Mouse (Mus musculus): Measurements from ENCODE around the gene Tmem28. TPM values are rescaled to one million over a fixed set of nuclear protein-coding genes. Genes with fewer than 3 reads are reported as not detected.
A peak's percentile ranks its signal among the peaks of the same experiment; 100 is the strongest.

Tmem28 gene
- polyA plus RNA-seq (2015; fragmentation: Nextera tagmentation; extraction: Ambion mirVana): not detected in 2 replicates

DNA sequence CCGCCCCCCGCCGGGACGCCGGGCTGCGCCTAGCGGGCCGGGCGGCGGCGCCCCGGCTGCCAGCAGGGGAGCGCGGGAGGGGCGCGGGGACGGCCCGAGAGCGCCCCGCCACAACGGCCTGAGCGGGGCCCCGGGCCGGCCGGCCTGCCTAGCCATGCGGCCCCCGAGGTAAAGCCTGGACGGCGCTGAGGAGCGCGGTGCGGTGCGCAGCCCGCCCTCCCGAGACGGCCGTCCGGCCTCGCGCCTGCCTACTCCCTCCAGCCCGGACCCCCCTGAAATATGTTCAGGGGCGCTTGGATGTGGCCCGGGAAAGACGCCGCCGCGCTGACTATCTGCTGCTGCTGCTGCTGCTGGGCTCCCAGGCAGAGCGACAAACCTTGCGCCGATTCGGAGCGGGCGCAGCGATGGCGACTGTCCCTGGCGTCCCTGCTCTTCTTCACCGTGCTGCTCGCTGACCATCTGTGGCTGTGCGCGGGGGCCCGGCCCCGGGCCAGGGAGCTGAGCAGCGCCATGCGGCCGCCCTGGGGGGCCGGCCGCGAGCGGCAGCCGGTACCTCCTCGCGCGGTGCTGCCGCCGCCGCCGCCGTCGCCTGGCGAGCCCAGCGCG, at the start of gene Tmem28:
Tmem28 (plus strand) TSS at position 232 of the 606 bp plus-strand sequence.
- no peaks in the 10 kb centered on the region for H3K9me3 ChIP-seq (ENCODE audit: control insufficient read depth, low read length)
- no peak within 1 kb of the TSS for H3K27ac ChIP-seq (ENCODE audit: low read length)
- peaks cover 40% of the 10 kb centered on the region for H3K27me3 ChIP-seq (ENCODE audit: control insufficient read depth, insufficient read depth, low read depth, low read length)
- no peaks in the 10 kb centered on the region for H3K36me3 ChIP-seq (ENCODE audit: control insufficient read depth, insufficient read depth, low read length)
- no peak within 1 kb of the TSS for H3K9ac ChIP-seq (ENCODE audit: low read length)
- 0 out of 2 replicates have a peak, but pooled peaks cover 2% of the 10 kb centered on the region for H3K4me1 ChIP-seq (replicated peaks; ENCODE audit: control insufficient read depth, insufficient read depth, low read length)
- ATAC-seq (ENCODE audit: low read depth): no peak
- WGBS: 28% methylated on average over 27 of the region's 82 CpGs
- H3K4me3 ChIP-seq (ENCODE audit: low read length): peak within 1 kb of the TSS; percentile 49
- peak within 1 kb of the TSS; percentile 66 for H3K4me2 ChIP-seq (ENCODE audit: low read depth, low read length)

DNA sequence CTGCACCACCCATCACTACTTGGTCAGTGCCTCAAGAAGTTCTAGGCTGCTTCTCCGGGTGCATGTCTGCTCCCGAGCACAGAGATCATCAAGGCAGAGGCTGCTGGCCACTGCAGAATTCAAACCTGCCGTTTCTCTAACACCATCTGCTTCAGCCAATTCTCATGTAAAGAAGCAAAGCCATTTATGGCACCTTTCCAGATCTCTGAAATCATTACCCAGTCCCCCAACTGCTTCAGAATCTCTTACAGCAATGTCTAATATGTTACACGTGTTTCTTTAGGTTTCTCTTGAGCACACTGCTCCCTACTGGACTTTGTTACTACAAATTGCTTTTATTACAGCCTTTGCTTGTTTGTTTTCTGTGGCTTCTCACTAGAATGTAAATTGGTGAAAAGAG, 40.5 kb upstream of the Tmem28 start:
- Histone ChIP-seq H3K4me3 (ENCODE audit: low read length) (no peak overlapping the region), H3K36me3 (ENCODE audit: control insufficient read depth, insufficient read depth, low read length) (no peaks in the 10 kb centered on the region), H3K4me2 (ENCODE audit: low read depth, low read length) (no peak overlapping the region), H3K9ac (ENCODE audit: low read length) (no peak overlapping the region), H3K27ac (ENCODE audit: low read length) (no peak overlapping the region), H3K4me1 (replicated peaks; ENCODE audit: control insufficient read depth, insufficient read depth, low read length) (no peaks in the 10 kb centered on the region), H3K27me3 (ENCODE audit: control insufficient read depth, insufficient read depth, low read depth, low read length) (no peaks in the 10 kb centered on the region), H3K9me3 (ENCODE audit: control insufficient read depth, low read length) (no peaks in the 10 kb centered on the region)
- WGBS: 46% methylated on average over 4 of the region's 4 CpGs
- ATAC-seq (ENCODE audit: low read depth): no peak

GRCm38 (mm10) chrX:99808375-99808774, 12.4 kb upstream of the Tmem28 start:
- H3K27me3 ChIP-seq (ENCODE audit: control insufficient read depth, insufficient read depth, low read depth, low read length): no peaks in the 10 kb centered on the region; the same call in 1 of the 2 replicates
- H3K36me3 ChIP-seq (ENCODE audit: control insufficient read depth, insufficient read depth, low read length): no peaks in the 10 kb centered on the region
- WGBS: 16% methylated on average over 1 of the region's 1 CpGs
- H3K4me1 ChIP-seq (replicated peaks; ENCODE audit: control insufficient read depth, insufficient read depth, low read length): no peaks in the 10 kb centered on the region
- no peak overlapping the region for H3K4me3 ChIP-seq (ENCODE audit: low read length)
- no peak overlapping the region for H3K9ac ChIP-seq (ENCODE audit: low read length)
- no peak overlapping the region for H3K27ac ChIP-seq (ENCODE audit: low read length)
- H3K4me2 ChIP-seq (ENCODE audit: low read depth, low read length): no peak overlapping the region
- no peak for ATAC-seq (ENCODE audit: low read depth)
- H3K9me3 ChIP-seq (ENCODE audit: control insufficient read depth, low read length): no peaks in the 10 kb centered on the region

DNA sequence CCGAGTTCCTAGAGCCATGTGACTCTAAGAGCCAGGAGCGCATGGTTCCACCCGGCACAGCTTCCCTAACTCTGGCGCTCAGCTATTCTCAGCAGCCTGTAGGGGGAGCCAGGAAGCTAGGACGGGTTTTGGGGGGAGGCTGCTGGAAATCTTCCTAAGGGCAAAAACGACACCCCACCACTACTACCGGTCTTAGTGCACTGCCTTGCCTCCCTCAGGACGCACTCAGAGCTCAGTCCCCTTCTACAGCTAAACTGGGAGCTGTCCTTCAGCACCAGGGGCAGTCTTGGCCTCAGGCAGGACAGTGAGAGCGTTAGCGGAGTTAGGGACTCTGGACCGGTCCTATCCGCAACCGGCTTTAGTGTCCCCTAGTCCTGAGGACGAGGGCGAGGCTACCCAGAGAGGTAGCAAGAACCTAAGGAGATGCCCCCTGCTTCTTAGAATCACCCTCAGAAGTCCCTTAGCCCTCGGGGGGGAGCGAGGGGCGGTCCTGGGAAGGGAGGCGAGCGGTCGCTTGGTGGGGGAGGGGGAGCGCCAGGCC, 1.4 kb upstream of the Tmem28 start:
- ATAC-seq (ENCODE audit: low read depth): peak; percentile 91
- no peak overlapping the region for H3K9ac ChIP-seq (ENCODE audit: low read length)
- H3K4me2 ChIP-seq (ENCODE audit: low read depth, low read length): peak overlapping the region; percentile 66
- H3K9me3 ChIP-seq (ENCODE audit: control insufficient read depth, low read length): no peaks in the 10 kb centered on the region
- peak overlapping the region; percentile 49 for H3K4me3 ChIP-seq (ENCODE audit: low read length)
- no peaks in the 10 kb centered on the region for H3K36me3 ChIP-seq (ENCODE audit: control insufficient read depth, insufficient read depth, low read length)
- no peak overlapping the region for H3K27ac ChIP-seq (ENCODE audit: low read length)
- 14% methylated on average over 22 of the region's 22 CpGs for WGBS
- peaks cover 39% of the 10 kb centered on the region for H3K27me3 ChIP-seq (ENCODE audit: control insufficient read depth, insufficient read depth, low read depth, low read length)
- H3K4me1 ChIP-seq (replicated peaks; ENCODE audit: control insufficient read depth, insufficient read depth, low read length): 0 out of 2 replicates have a peak, but pooled peaks cover 2% of the 10 kb centered on the region

- no peaks in the 10 kb centered on the region for H3K9me3 ChIP-seq (ENCODE audit: control insufficient read depth, low read length)
- H3K27me3 ChIP-seq (ENCODE audit: control insufficient read depth, insufficient read depth, low read depth, low read length): peaks cover 40% of the 10 kb centered on the region
- H3K27ac ChIP-seq (ENCODE audit: low read length): no peak overlapping the region
- no peaks in the 10 kb centered on the region for H3K36me3 ChIP-seq (ENCODE audit: control insufficient read depth, insufficient read depth, low read length)
- no peak overlapping the region for H3K9ac ChIP-seq (ENCODE audit: low read length)
- WGBS: 21% methylated on average over 23 of the region's 105 CpGs
- 0 out of 2 replicates have a peak, but pooled peaks cover 2% of the 10 kb centered on the region for H3K4me1 ChIP-seq (replicated peaks; ENCODE audit: control insufficient read depth, insufficient read depth, low read length)
- peak overlapping the region; percentile 66 for H3K4me2 ChIP-seq (ENCODE audit: low read depth, low read length)
- ATAC-seq (ENCODE audit: low read depth): peak; percentile 73
- H3K4me3 ChIP-seq (ENCODE audit: low read length): peak overlapping the region; percentile 49
Observed at GRCm38 (mm10) chrX:99819936-99820789, 658 bp upstream of the Tmem28 start.

DNA sequence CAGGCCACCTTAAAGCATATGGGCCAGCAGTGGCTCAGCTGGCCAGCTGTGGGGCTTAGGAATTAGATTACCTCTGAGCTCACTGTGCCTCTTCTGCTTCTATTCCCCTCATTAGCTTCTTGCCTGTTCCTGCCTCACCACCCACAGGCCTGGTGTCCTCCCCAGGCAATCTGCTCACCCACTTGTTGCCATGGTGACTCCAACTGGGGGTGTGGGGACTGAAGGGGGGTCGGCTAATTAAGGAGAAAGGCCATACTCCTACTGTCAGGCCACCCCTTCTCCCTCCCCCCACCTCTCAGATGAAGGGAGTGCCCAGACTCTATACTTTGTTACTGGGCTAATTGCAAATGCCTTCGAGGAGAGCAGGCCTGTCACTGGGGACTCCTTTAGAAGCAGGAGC, 21.3 kb downstream of the Tmem28 start:
- Histone ChIP-seq H3K4me2 (ENCODE audit: low read depth, low read length) (no peak overlapping the region), H3K9me3 (ENCODE audit: control insufficient read depth, low read length) (no peaks in the 10 kb centered on the region), H3K4me1 (replicated peaks; ENCODE audit: control insufficient read depth, insufficient read depth, low read length) (no peaks in the 10 kb centered on the region), H3K27me3 (ENCODE audit: control insufficient read depth, insufficient read depth, low read depth, low read length) (peaks cover 3% of the 10 kb centered on the region), H3K9ac (ENCODE audit: low read length) (no peak overlapping the region), H3K4me3 (ENCODE audit: low read length) (no peak overlapping the region), H3K27ac (ENCODE audit: low read length) (no peak overlapping the region), H3K36me3 (ENCODE audit: control insufficient read depth, insufficient read depth, low read length) (no peaks in the 10 kb centered on the region)
- 29% methylated on average over 2 of the region's 2 CpGs for WGBS
- no peak for ATAC-seq (ENCODE audit: low read depth)

- Histone ChIP-seq H3K27me3 (ENCODE audit: control insufficient read depth, insufficient read depth, low read depth, low read length) (no peaks in the 10 kb centered on the region), H3K4me3 (ENCODE audit: low read length) (peak overlapping the region; percentile 43), H3K9ac (ENCODE audit: low read length) (peak overlapping the region; percentile 67), H3K9me3 (ENCODE audit: control insufficient read depth, low read length) (no peaks in the 10 kb centered on the region), H3K4me1 (replicated peaks; ENCODE audit: control insufficient read depth, insufficient read depth, low read length) (no peaks in the 10 kb centered on the region), H3K4me2 (ENCODE audit: low read depth, low read length) (peak overlapping the region; percentile 54), H3K27ac (ENCODE audit: low read length) (0 out of 2 replicates have a peak overlapping the region, but pooled peaks have one; percentile 59), H3K36me3 (ENCODE audit: control insufficient read depth, insufficient read depth, low read length) (no peaks in the 10 kb centered on the region)
- WGBS: 11% methylated on average over 24 of the region's 35 CpGs
- ATAC-seq (ENCODE audit: low read depth): peak; percentile 96
Observed at GRCm38 (mm10) chrX:99853261-99853741, 32.5 kb downstream of the Tmem28 start.

DNA sequence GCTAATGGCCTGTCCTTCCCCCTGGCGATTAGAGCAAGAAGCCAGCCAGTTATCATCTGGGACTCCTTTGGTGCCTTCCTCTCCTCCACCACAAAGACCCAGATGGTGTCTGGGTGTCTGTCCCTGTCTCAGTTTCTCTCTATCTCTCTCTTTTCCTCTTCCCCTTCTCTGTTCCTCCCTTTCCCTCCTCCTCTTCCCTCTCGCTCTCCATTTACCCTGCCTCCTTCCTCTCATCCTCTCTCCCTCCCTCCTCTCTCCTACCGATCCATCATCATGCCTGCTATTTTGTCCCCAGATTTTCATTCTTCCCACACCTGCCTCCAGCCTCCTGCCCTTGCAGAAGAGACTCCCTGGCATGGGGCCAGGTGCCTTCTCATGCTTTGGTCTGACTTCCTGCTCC, 33.0 kb downstream of the Tmem28 start:
- no peak for ATAC-seq (ENCODE audit: low read depth)
- Histone ChIP-seq H3K4me2 (ENCODE audit: low read depth, low read length) (peak overlapping the region; percentile 54; the same call in 1 of the 2 replicates), H3K27me3 (ENCODE audit: control insufficient read depth, insufficient read depth, low read depth, low read length) (no peaks in the 10 kb centered on the region)

DNA sequence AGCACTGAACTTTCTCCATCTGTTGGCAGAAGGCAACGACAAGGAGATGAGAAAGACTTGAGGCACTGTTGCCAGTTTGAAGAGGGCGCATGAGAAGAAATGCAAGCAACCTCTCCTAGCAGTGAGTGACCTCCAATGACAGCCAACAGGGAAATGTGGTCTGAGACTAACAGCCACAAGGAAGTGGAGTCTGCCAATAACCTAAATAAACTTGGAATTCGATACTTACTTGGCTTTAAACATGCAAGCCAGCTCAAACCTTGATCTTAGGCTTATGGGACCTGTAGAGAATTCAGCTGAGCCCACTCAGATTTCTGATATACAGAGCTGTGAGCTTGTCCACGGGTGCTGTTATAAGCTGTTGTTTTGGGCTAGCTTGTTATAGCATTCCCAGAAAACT, 51.4 kb downstream of the Tmem28 start:
- ATAC-seq (ENCODE audit: low read depth): peak; percentile 54
- no peaks in the 10 kb centered on the region for H3K9me3 ChIP-seq (ENCODE audit: control insufficient read depth, low read length)
- no peaks in the 10 kb centered on the region for H3K4me1 ChIP-seq (replicated peaks; ENCODE audit: control insufficient read depth, insufficient read depth, low read length)
- no peak overlapping the region for H3K4me3 ChIP-seq (ENCODE audit: low read length)
- H3K9ac ChIP-seq (ENCODE audit: low read length): no peak overlapping the region
- H3K27me3 ChIP-seq (ENCODE audit: control insufficient read depth, insufficient read depth, low read depth, low read length): no peaks in the 10 kb centered on the region; the same call in none of the 2 replicates
- H3K27ac ChIP-seq (ENCODE audit: low read length): no peak overlapping the region
- no peaks in the 10 kb centered on the region for H3K36me3 ChIP-seq (ENCODE audit: control insufficient read depth, insufficient read depth, low read length)
- 42% methylated on average over 4 of the region's 4 CpGs for WGBS
- no peak overlapping the region for H3K4me2 ChIP-seq (ENCODE audit: low read depth, low read length)

More for the DNA sequence above, 33.0 kb downstream of the Tmem28 start:
- 57% methylated on average over 2 of the region's 3 CpGs for whole genome bisulfite sequencing
- Histone ChIP-seq H3K4me3 (ENCODE audit: low read length) (peak overlapping the region; percentile 43), H3K4me1 (replicated peaks; ENCODE audit: control insufficient read depth, insufficient read depth, low read length) (no peaks in the 10 kb centered on the region), H3K9ac (ENCODE audit: low read length) (peak overlapping the region; percentile 67), H3K36me3 (ENCODE audit: control insufficient read depth, insufficient read depth, low read length) (no peaks in the 10 kb centered on the region), H3K27ac (ENCODE audit: low read length) (no peak overlapping the region), H3K9me3 (ENCODE audit: control insufficient read depth, low read length) (no peaks in the 10 kb centered on the region)
